Mouse (Mus musculus) CD8-positive naive resting alpha-beta T cell, adult 2 months (primary cell): ENCODE data around the gene Mbnl1.

Experiments
- DNase-seq, 2 experiments: peaks; one replicate each; pipeline ENCODE4 v3.0.0; 2022; ENCODE audit warnings: low read depth in 2 of 2, low spot score in 2 of 2

Gene Mbnl1

DNA sequence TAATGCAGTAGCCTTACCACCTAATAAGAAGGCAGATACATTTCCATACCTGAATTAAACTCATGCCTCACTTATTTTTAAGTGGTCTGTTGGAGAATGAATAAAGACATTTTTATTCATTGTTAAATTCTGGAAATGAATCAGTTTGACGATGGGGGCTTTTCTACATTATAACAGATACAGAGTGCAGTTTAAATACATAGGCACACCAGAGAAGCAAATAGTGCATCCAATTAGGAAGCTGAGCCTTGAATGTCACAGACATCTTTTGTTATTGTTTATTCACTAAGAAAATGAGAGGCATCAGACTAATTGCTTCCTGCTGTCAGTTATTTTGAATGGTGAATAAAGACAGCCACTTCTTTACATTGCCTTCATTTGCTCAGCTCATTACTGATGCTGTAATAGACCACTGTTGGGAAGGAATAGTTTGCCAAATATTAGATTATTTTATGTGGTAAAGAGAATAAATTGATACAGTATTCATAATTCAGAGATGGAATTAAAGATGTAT, 95.6 kb downstream of the Mbnl1 start:
- no peak for DNase-seq

GRCm38 (mm10) chr3:60568801-60569568, 96.4 kb downstream of the Mbnl1 start:
- DNase-seq = no peak

DNA sequence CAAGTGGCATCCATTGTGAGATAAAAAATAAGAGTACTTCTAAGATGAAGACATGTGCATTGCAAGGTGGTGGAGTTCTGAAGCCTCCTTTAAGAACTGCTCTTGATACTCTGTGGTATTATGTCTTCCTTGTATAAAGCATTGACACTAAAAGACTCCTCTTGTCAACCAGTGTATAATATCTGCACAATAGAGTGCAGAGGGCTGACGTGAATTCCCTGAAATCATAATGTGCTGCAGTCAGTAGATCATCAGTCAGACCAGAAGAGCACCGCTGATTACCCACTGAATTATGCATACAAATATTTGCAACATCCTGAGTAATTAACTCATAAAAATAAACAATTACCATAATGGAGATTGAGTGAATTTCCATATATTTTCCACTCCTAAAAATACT, 97.2 kb downstream of the Mbnl1 start:
- DNase-seq = no peak

GRCm38 (mm10) chr3:60570491-60571022, 97.9 kb downstream of the Mbnl1 start:
- DNase-seq = no peak

DNA sequence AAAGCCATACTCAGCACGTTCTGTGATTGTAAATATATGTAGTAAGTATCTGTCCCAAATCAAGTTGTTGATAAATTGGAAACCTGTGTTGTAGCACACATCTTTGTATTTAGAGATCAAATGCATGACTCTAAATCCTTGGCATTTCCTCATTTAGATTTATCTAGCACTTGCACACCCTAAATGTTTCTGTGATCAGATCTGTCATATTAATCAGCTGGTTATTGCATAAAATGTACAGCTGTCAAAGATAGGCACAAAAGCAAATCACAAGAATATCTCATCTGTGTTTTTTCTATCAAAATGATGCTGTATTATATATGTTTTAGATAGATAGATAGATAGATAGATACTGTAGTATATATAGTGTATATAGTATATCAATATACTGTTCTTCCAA, 98.9 kb downstream of the Mbnl1 start:
- no peak for DNase-seq

- DNase-seq = no peak
Observed at GRCm38 (mm10) chr3:60574199-60574598, 101.6 kb downstream of the Mbnl1 start.

GRCm38 (mm10) chr3:60574849-60575524, 102.4 kb downstream of the Mbnl1 start:
- DNase-seq = no peak

GRCm38 (mm10) chr3:60575945-60576344, 103.3 kb downstream of the Mbnl1 start:
- peak in 1 of 2 experiments; percentile 32 for DNase-seq

GRCm38 (mm10) chr3:60576366-60577046, 103.9 kb downstream of the Mbnl1 start:
- no peak for DNase-seq

DNA sequence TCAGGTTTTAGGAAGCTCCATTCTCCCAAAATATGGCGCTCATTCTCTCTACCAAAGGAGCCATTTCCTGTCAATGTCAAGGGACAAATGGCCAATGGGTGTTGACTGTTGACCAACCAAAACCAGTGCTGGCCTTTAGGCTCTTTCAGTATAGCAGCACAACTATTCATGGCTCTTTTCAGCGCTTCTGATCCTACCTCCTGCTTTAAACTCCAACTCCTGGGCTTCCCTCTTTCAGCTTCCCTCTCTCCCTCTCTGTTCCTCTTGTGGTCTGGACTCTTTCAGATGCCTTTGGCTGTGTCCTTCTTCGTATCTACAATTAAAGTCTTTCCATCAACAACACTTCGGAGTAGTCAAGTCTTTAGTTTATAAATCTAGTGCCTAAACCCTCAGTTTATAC, 107.2 kb downstream of the Mbnl1 start:
- DNase-seq = no peak

DNA sequence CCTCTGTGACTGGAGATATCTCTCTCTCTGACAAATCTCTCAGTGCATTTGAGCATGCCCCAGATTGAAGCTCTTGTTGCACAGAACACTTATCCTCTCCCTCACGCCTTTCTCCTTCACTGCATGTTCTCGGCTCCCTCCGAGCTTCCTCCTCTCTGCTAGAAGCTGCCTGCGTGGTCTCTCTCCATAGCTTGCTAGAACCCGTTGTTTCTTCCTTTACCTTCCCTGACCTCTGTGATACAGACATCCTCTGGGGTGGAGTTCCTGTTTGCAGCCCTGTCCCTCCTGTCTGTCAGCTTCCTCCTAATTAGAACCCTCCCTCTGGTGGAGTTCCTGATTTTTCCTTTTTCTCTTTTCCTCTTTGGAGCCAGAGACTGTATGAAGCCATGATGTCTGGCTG, 108.1 kb downstream of the Mbnl1 start:
- DNase-seq = no peak

- DNase-seq = no peak
Observed at GRCm38 (mm10) chr3:60582154-60582553, 109.5 kb downstream of the Mbnl1 start.

DNA sequence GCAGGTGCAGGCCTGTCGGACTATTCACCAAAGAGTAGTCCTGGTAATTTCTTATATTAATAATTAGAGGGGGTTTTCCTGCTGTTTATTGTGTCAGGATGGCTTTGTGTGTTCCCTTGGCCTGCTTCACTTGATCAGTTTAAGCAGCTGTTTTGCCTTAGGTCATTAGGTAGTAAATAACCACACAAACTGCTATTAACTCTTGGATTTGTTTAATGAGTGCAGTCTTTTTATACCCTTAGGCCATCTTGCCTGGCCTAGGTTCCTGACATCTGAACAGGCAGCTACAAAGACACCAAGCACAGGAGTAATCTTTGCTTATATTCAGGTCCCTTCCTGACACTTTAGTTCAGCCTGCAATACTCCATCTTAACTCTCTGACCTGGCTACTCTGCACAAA, 110.0 kb downstream of the Mbnl1 start:
- DNase-seq = no peak

- DNase-seq = no peak
Observed at GRCm38 (mm10) chr3:60584704-60585103, 112.1 kb downstream of the Mbnl1 start.

GRCm38 (mm10) chr3:60586046-60586445, 113.4 kb downstream of the Mbnl1 start:
- no peak for DNase-seq

- no peak for DNase-seq
Observed at GRCm38 (mm10) chr3:60587149-60587548, 114.5 kb downstream of the Mbnl1 start.

DNA sequence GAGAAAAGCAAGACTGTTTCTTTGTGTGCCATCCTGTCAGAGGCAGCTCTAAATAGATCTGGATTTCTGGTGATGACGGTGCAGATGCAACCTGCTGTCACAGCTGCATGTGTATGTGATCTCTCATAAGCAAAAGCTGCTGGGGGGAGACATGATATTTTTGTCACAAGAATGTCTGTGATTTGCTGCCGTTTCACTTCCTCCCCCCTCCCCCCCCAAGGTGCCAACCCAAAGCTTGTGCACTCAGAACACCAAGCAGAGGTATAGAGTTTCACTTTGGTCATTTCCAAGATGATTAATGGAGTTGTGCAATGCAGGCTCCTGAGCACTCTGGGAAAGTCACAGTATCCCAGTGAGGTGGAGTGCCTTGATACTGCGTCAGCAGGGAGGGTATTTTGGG, 116.7 kb downstream of the Mbnl1 start:
- no peak for DNase-seq

DNA sequence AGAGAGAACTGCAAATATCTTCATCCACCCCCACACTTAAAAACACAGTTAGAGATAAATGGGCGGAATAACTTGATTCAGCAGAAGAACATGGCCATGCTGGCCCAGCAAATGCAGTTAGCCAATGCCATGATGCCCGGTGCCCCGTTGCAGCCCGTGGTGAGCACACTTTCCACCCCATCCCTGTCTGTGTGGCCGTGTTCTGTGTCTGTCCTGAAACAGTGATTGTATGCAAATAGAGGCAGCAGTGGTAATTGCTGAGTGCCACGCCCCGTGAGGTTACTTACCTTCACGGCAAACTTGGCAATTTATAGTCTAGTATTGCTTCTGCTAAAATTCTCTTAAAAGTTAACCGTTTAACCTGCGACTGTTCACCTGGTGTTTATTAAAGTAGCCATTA, 123.0 kb downstream of the Mbnl1 start:
- DNase-seq = no peak

DNA sequence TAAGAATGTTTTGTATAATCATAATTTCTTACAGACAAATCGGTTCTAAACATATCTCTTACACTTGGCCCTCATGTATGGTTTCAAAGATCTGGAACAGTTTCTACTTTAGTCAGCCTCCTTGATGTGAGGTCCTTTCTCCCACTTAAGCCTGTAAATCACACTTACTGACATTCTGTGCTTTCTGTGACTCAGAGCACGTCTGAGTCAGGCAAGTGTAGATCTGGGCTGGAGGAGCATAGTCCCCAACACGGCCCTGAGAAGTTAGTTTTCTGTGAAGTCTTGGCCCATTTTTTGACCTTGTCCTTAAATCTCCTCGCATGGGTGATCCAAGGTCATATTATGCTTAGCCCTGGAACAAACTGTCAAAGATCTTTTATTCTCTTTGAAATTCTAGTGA, 124.4 kb downstream of the Mbnl1 start:
- DNase-seq = no peak

GRCm38 (mm10) chr3:60601686-60602085, 129.1 kb downstream of the Mbnl1 start:
- peak; percentile 66 to 78 for DNase-seq

DNA sequence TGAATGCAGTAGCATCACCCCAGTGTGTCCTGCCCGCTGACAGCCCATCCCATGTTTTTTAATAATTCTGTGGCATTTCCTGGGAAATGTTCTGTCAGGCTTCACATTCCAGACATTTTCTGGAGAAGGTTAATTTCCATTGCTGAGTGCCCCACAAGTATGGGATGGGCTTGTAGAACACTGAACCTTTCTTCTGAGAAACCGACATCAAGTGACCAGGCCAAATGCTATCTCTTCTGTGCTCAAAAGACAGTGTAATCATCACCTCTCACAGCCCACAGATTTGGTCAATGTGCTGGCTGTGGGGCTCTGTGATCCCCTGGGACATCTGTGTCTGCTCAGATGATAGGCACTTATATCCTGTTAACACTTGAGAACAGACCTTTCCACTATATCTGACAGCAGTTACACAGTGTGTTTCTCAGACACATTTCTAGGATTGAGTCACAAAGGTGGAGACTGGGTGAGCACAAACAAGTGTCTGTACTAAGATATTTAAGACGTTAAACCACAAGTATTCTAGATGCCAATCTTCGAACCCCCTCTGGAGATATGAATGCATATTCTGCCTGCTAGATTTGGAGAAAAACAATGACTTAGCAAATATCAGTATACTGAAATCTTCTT, 130.4 kb downstream of the Mbnl1 start:
- DNase-seq = no peak
